Mouse (Mus musculus) CH12.LX (cell line): ENCODE data around the gene Prnp. TPM values are rescaled to one million over a fixed set of nuclear protein-coding genes. Genes with fewer than 3 reads are reported as not detected.

Experiments
- DNase-seq: peaks from one replicate; pipeline ENCODE4 v3.0.0-alpha.2; 2013; ENCODE audit errors: extremely low read depth
- H3K27ac ChIP-seq: 2 replicates; pipeline ENCODE4 v1.5.1; 2012; ENCODE audit warnings: low read depth, mild to moderate bottlenecking, control low read depth, moderate library complexity; ENCODE audit not compliant: insufficient read depth
- H3K27me3 ChIP-seq: replicated peaks from 2 replicates; pipeline ENCODE3; 2012; ENCODE audit warnings: inconsistent platforms
- H3K36me3 ChIP-seq, 2 experiments: replicated peaks in 1 of 2; 2 replicates each; pipeline versions ENCODE3 to v1.6.1; 2012; ENCODE audit warnings: inconsistent platforms in 1 of 2, low read length in 1 of 2, mild to moderate bottlenecking in 1 of 2, mixed read lengths in 1 of 2, moderate library complexity in 1 of 2; ENCODE audit not compliant: control insufficient read depth in 1 of 2, insufficient read depth in 1 of 2
- H3K4me1 ChIP-seq, 2 experiments: 2 replicates each; pipeline ENCODE4 v1.6.1; 2012; ENCODE audit warnings: inconsistent platforms in 1 of 2, moderate library complexity in 1 of 2; ENCODE audit not compliant: insufficient read depth in 2 of 2, control insufficient read depth in 1 of 2
- H3K4me2 ChIP-seq: 2 replicates; pipeline ENCODE4 v1.6.1; 2012; ENCODE audit warnings: low read depth, mild to moderate bottlenecking, control low read depth; ENCODE audit not compliant: poor library complexity, insufficient read depth, severe bottlenecking
- H3K4me3 ChIP-seq, 3 experiments: fragments of 150-350 bp in 1 of 3; sonication (generic) in 1 of 3; replicated peaks in 1 of 3; 2 replicates each; pipeline versions ENCODE3 to v1.5.1; 2011 to 2012; ENCODE audit warnings: low read depth in 2 of 3, low read length in 2 of 3, mild to moderate bottlenecking in 2 of 3, moderate library complexity in 2 of 3, control low read depth in 1 of 3, improper control_type of control experiment in 1 of 3, inconsistent platforms in 1 of 3, mixed read lengths in 1 of 3; ENCODE audit not compliant: poor library complexity in 1 of 3
- H3K79me2 ChIP-seq: replicated peaks from 2 replicates; pipeline ENCODE4 v1.6.1; 2012; ENCODE audit warnings: mild to moderate bottlenecking, moderate library complexity; ENCODE audit not compliant: control insufficient read depth, poor library complexity, insufficient read depth, severe bottlenecking; ENCODE audit errors: extremely low read depth
- H3K9ac ChIP-seq: 2 replicates; pipeline ENCODE4 v1.6.1; 2012; ENCODE audit warnings: low read depth, mild to moderate bottlenecking, control low read depth, moderate library complexity; ENCODE audit not compliant: insufficient read depth
- H3K9me3 ChIP-seq: replicated peaks from 2 replicates; pipeline ENCODE3; 2012; ENCODE audit warnings: low read length, inconsistent platforms, mixed read lengths
- CTCF ChIP-seq, 2 experiments: IDR thresholded peaks in 1 of 2; conservative IDR thresholded peaks in 1 of 2; 2 replicates each; pipeline ENCODE4 v1.5.1; 2011 to 2012; ENCODE audit warnings: low read depth in 2 of 2, low read length in 2 of 2, improper control_type of control experiment in 1 of 2, inconsistent platforms in 1 of 2, mild to moderate bottlenecking in 1 of 2, moderate library complexity in 1 of 2
- E2F4 ChIP-seq: IDR thresholded peaks from 2 replicates; pipeline ENCODE4 v1.6.1; 2011; ENCODE audit warnings: low read depth, low read length, improper control_type of control experiment; ENCODE audit not compliant: insufficient replicate concordance
- ETS1 ChIP-seq: conservative IDR thresholded peaks from 2 replicates; pipeline ENCODE4 v1.6.1; 2012; ENCODE audit warnings: low read depth, mild to moderate bottlenecking, inconsistent platforms, low read length, improper control_type of control experiment, moderate library complexity
- GABPA ChIP-seq: IDR thresholded peaks from 2 replicates; pipeline ENCODE4 v1.6.1; 2012; ENCODE audit warnings: low read depth, low read length, improper control_type of control experiment, inconsistent platforms; ENCODE audit not compliant: insufficient replicate concordance
- HCFC1 ChIP-seq: IDR thresholded peaks from 2 replicates; pipeline ENCODE4 v1.6.1; 2012; ENCODE audit warnings: low read depth, mild to moderate bottlenecking, inconsistent platforms, low read length, improper control_type of control experiment
- JUN ChIP-seq: IDR thresholded peaks from 2 replicates; pipeline ENCODE4 v1.6.1; 2011; ENCODE audit warnings: low read depth, mild to moderate bottlenecking, low read length, improper control_type of control experiment, moderate library complexity; ENCODE audit not compliant: insufficient read depth
- JUND ChIP-seq: conservative IDR thresholded peaks from 2 replicates; pipeline ENCODE4 v1.6.1; 2011; ENCODE audit warnings: low read depth, low read length, improper control_type of control experiment
- KAT2A ChIP-seq: IDR thresholded peaks from 2 replicates; pipeline ENCODE4 v1.6.1; 2012; ENCODE audit warnings: low read length, improper control_type of control experiment, inconsistent platforms; ENCODE audit not compliant: insufficient replicate concordance
- MAX ChIP-seq: IDR thresholded peaks from 2 replicates; pipeline ENCODE4 v1.6.1; 2011; ENCODE audit warnings: low read length, improper control_type of control experiment
- MEF2A ChIP-seq: IDR thresholded peaks from 2 replicates; pipeline ENCODE4 v1.6.1; 2014; ENCODE audit warnings: low read depth, mild to moderate bottlenecking, inconsistent platforms, low read length, improper control_type of control experiment, borderline replicate concordance
- MXI1 ChIP-seq: IDR thresholded peaks from 2 replicates; pipeline ENCODE4 v1.6.1; 2011; ENCODE audit warnings: mild to moderate bottlenecking, low read depth, low read length, improper control_type of control experiment
- MYC ChIP-seq: IDR thresholded peaks from 2 replicates; pipeline ENCODE4 v1.6.1; 2011; ENCODE audit warnings: low read depth, mild to moderate bottlenecking, improper control_type of control experiment, low read length
- PAX5 ChIP-seq: IDR thresholded peaks from 2 replicates; pipeline ENCODE4 v1.6.1; 2012; ENCODE audit warnings: low read length, inconsistent platforms, mixed read lengths
- POLR2A ChIP-seq: IDR thresholded peaks from 2 replicates; pipeline ENCODE4 v1.6.1; 2011; ENCODE audit warnings: low read depth, mild to moderate bottlenecking, improper control_type of control experiment, low read length
- POLR2AphosphoS2 ChIP-seq: IDR thresholded peaks from 2 replicates; pipeline ENCODE4 v1.6.1; 2011; ENCODE audit warnings: low read depth, low read length, improper control_type of control experiment
- RAD21 ChIP-seq: IDR thresholded peaks from 2 replicates; pipeline ENCODE4 v1.6.1; 2011; ENCODE audit warnings: low read depth, mild to moderate bottlenecking, low read length, improper control_type of control experiment, moderate library complexity
- RCOR1 ChIP-seq: conservative IDR thresholded peaks from 2 replicates; pipeline ENCODE4 v1.6.1; 2012; ENCODE audit warnings: low read depth, mild to moderate bottlenecking, inconsistent platforms, low read length, improper control_type of control experiment
- SIN3A ChIP-seq: IDR thresholded peaks from 2 replicates; pipeline ENCODE4 v1.6.1; 2012; ENCODE audit warnings: low read length, improper control_type of control experiment, inconsistent platforms
- TCF12 ChIP-seq: IDR thresholded peaks from 2 replicates; pipeline ENCODE4 v1.6.1; 2014; ENCODE audit warnings: low read depth, mild to moderate bottlenecking, inconsistent platforms, low read length, improper control_type of control experiment
- ZC3H11A ChIP-seq: IDR thresholded peaks from 2 replicates; pipeline ENCODE4 v1.6.1; 2012; ENCODE audit warnings: low read depth, mild to moderate bottlenecking, inconsistent platforms, low read length, improper control_type of control experiment
- ZKSCAN1 ChIP-seq: IDR thresholded peaks from 2 replicates; pipeline ENCODE4 v1.6.1; 2012; ENCODE audit warnings: low read depth, inconsistent platforms, low read length, improper control_type of control experiment, borderline replicate concordance
- dilution Hi-C: fragments of 300-500 bp; cut with MboI; formaldehyde crosslinking; loops from 2 replicates; pipeline ENCODE4 v1.14.3; 2020; ENCODE audit warnings: low sequenced_read_pairs; ENCODE audit not compliant: extremely low pct_unique_long_range_greater_than_20kb, extremely low pct_ligation_motif_present
- in situ Hi-C: fragments of 300-500 bp; cut with MboI; formaldehyde crosslinking; loops from 3 replicates; pipeline ENCODE4 v1.14.3; 2019; ENCODE audit warnings: low sequenced_read_pairs, low pct_ligation_motif_present, low pct_unique_long_range_greater_than_20kb, mixed read lengths
- polyA plus RNA-seq: library from polyadenylated mRNA; unstranded; fragments of >175 nt; gene quantifications from 2 replicates; pipeline ENCODE4 v1.2.1, GENCODE M21; 2012; ENCODE audit warnings: low read depth; ENCODE audit not compliant: insufficient read length
- total RNA-seq, 2 experiments: library from RNA; depleted of rRNA; stranded (reverse); fragments of 300-350 nt in 1 of 2; fragments of >200 nt in 1 of 2; gene quantifications; 2 replicates each; pipeline ENCODE4 v1.2.3; 2012 to 2014

The Prnp gene
- total and polyA plus RNA-seq, 3 experiments = 4.5 to 6.4 (median 5.7) TPM

DNA sequence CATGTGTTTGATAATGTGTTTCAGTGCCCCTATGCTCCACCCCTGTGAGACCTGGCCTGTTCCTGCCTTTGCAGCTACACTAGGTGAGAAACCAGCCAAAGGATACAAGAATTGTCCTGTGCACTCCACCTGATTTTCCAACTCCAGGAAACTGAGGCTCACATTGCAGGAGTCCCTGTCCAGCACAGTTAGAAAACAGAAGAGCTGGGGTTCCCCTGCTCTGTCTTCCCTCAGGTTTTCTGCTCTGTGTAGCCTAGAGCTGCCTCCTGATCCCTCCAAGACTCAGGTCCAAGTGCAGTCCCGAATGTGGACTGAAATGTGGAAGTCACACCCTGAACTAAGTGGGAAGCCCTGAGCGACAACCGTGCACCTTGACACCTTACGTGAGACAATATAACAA is 44.0 kb downstream of the Prnp start:
- H3K27me3 ChIP-seq = no peaks in the 10 kb centered on the region
- no peak overlapping the region for H3K4me2 ChIP-seq
- peaks cover 8 to 28% of the 10 kb centered on the region in 2 experiments for H3K4me1 ChIP-seq

GRCm38 (mm10) chr2:131954835-131955234 is 45.1 kb downstream of the Prnp start:
- H3K4me1 ChIP-seq = peaks cover 8 to 19% of the 10 kb centered on the region in 2 experiments

More for the DNA sequence above, 44.0 kb downstream of the Prnp start:
- DNase-seq = no peak
- peaks cover 0 to 31% of the 10 kb centered on the region in 2 experiments for H3K36me3 ChIP-seq
- in situ Hi-C loops = loop anchor here (25.0 kb wide), 1 partner anchor 534 kb away; no protein-coding TSS in a partner anchor
- H3K9me3 ChIP-seq = no peaks in the 10 kb centered on the region
- H3K27ac ChIP-seq = no peak overlapping the region
- no peaks in the 10 kb centered on the region for H3K79me2 ChIP-seq
- no peak overlapping the region for H3K4me3 ChIP-seq
- TF ChIP-seq POLR2A = no peak
- no peak for TF ChIP-seq MXI1
- TF ChIP-seq RCOR1 = no peak
- no peak for TF ChIP-seq SIN3A
- no peak for TF ChIP-seq JUN
- no peak for TF ChIP-seq CTCF (conservative IDR thresholded peaks at IDR 0.05 in 1 of 2, IDR thresholded peaks at IDR 0.05 in 1 of 2; ENCODE audit: low read depth in 2 of 2, low read length in 2 of 2)
- TF ChIP-seq ZKSCAN1 = no peak
- no peak for TF ChIP-seq KAT2A
- TF ChIP-seq POLR2AphosphoS2 = no peak
- no peak for TF ChIP-seq MAX
- no peak for TF ChIP-seq JUND
- TF ChIP-seq E2F4 = no peak
- no peak for TF ChIP-seq TCF12
- TF ChIP-seq HCFC1 = no peak
- TF ChIP-seq ETS1 = no peak
- no peak for TF ChIP-seq MYC
- TF ChIP-seq ZC3H11A = no peak
- no peak for TF ChIP-seq GABPA
- TF ChIP-seq PAX5 = no peak
- no peak overlapping the region for H3K9ac ChIP-seq
- dilution Hi-C loops = no loop called here

More at GRCm38 (mm10) chr2:131954835-131955234, 45.1 kb downstream of the Prnp start:
- H3K36me3 ChIP-seq = peaks cover 0 to 31% of the 10 kb centered on the region in 2 experiments
- no peaks in the 10 kb centered on the region for H3K9me3 ChIP-seq
- TF ChIP-seq MYC = no peak
- no peak for TF ChIP-seq RAD21
- no peak for TF ChIP-seq MEF2A
- no peak for TF ChIP-seq MXI1
- no peak for TF ChIP-seq ZC3H11A
- no peaks in the 10 kb centered on the region for H3K27me3 ChIP-seq
- H3K27ac ChIP-seq = no peak overlapping the region
- in situ Hi-C loops (loop anchor here (25.0 kb wide), 1 partner anchor 532 kb away; no protein-coding TSS in a partner anchor), dilution Hi-C loops (no loop called here)
- H3K79me2 ChIP-seq = no peaks in the 10 kb centered on the region
- H3K4me3 ChIP-seq = no peak overlapping the region
- DNase-seq = no peak
- H3K4me2 ChIP-seq = peak overlapping the region; percentile 63; the same call in 1 of the 2 replicates
- no peak overlapping the region for H3K9ac ChIP-seq
